Mouse (Mus musculus) adrenal gland, postnatal 36 days (tissue): ENCODE data around the gene Adamts18. TPM values are rescaled to one million over a fixed set of nuclear protein-coding genes. Genes with fewer than 3 reads are reported as not detected.

ENCODE experiments used
- DNase-seq, 2 experiments: peaks; one replicate each; pipeline ENCODE4 v3.0.0; 2021; ENCODE audit warnings: mixed read lengths in 1 of 2
- total RNA-seq, 2 experiments: library from RNA; stranded (reverse); gene quantifications; 2 replicates each; pipeline ENCODE4 v1.2.3; 2021

The Adamts18 gene
- total RNA-seq, 2 experiments from 2014 or later: not detected

GRCm38 (mm10) chr8:113755866-113756265 lies 92.7 kb downstream of the Adamts18 start:
- DNase-seq: no peak

- DNase-seq: no peak
Measured at GRCm38 (mm10) chr8:113753153-113753552, 95.4 kb downstream of the Adamts18 start.

GRCm38 (mm10) chr8:113752349-113752748 lies 96.2 kb downstream of the Adamts18 start:
- no peak for DNase-seq

- peak; percentile 70 to 74 for DNase-seq
Measured at GRCm38 (mm10) chr8:113735496-113736060, 113.0 kb downstream of the Adamts18 start.

GRCm38 (mm10) chr8:113725331-113725730 lies 123.2 kb downstream of the Adamts18 start:
- no peak for DNase-seq

- no peak for DNase-seq
Measured at GRCm38 (mm10) chr8:113723873-113724538, 124.5 kb downstream of the Adamts18 start.

GRCm38 (mm10) chr8:113721459-113721858 lies 127.1 kb downstream of the Adamts18 start:
- DNase-seq: peak; percentile 33 to 64

GRCm38 (mm10) chr8:113704968-113705367 lies 143.6 kb downstream of the Adamts18 start:
- DNase-seq: no peak

- DNase-seq: no peak
Measured at GRCm38 (mm10) chr8:113691622-113692343, 156.8 kb downstream of the Adamts18 start.

- DNase-seq: no peak
Measured at GRCm38 (mm10) chr8:113688543-113688915, 160.0 kb downstream of the Adamts18 start.

GRCm38 (mm10) chr8:113687889-113688542 lies 160.5 kb downstream of the Adamts18 start:
- peak; percentile 11 to 20 for DNase-seq

GRCm38 (mm10) chr8:113679361-113679760 lies 169.2 kb downstream of the Adamts18 start:
- DNase-seq: no peak

GRCm38 (mm10) chr8:113676811-113677210 lies 171.7 kb downstream of the Adamts18 start:
- DNase-seq: no peak

GRCm38 (mm10) chr8:113675281-113675680 lies 173.3 kb downstream of the Adamts18 start:
- DNase-seq: peak; percentile 36 to 63

GRCm38 (mm10) chr8:113674611-113675010 lies 173.9 kb downstream of the Adamts18 start:
- peak; percentile 23 to 24 for DNase-seq

- DNase-seq: no peak
Measured at GRCm38 (mm10) chr8:113673300-113673699, 175.2 kb downstream of the Adamts18 start.

GRCm38 (mm10) chr8:113672599-113673255 lies 175.8 kb downstream of the Adamts18 start:
- DNase-seq: no peak

- no peak for DNase-seq
Measured at GRCm38 (mm10) chr8:113669924-113670323, 178.6 kb downstream of the Adamts18 start.

- no peak for DNase-seq
Measured at GRCm38 (mm10) chr8:113666714-113667432, 181.7 kb downstream of the Adamts18 start.

GRCm38 (mm10) chr8:113665951-113666350 lies 182.6 kb downstream of the Adamts18 start:
- DNase-seq: no peak

GRCm38 (mm10) chr8:113665036-113665435 lies 183.5 kb downstream of the Adamts18 start:
- DNase-seq: no peak
